Mouse (Mus musculus) ES-Bruce4 (cell line): Measurements from ENCODE around the gene Ipcef1.

Source experiments
- EP300 ChIP-seq: IDR thresholded peaks from 2 replicates; pipeline ENCODE4 v1.6.1; 2011; ENCODE audit warnings: low read depth, low read length; ENCODE audit not compliant: insufficient read depth
- POLR2A ChIP-seq: IDR thresholded peaks from one replicate; pipeline ENCODE4 v1.8.1; 2011; ENCODE audit warnings: low read length; ENCODE audit not compliant: insufficient read depth

- TF ChIP-seq POLR2A (no peak), EP300 (no peak)
Measured at GRCm38 (mm10) chr10:6934776-6935175, 117.5 kb downstream of the Ipcef1 start.
